Mouse (Mus musculus): ENCODE measurements around the gene Apoc3.

- TF ChIP-seq CTCF (IDR thresholded peaks at IDR 0.05; ENCODE audit: insufficient read depth, low read depth, low read length) (no peak), POLR2A (IDR thresholded peaks at IDR 0.05; ENCODE audit: insufficient read depth, low read depth, low read length) (no peak)
These were observed 23.7 kb upstream of the Apoc3 start for GRCm38 (mm10) chr9:46259111-46259510.
